Mouse (Mus musculus) intestine, embryonic 14.5 days (tissue): ENCODE results near the gene AI661453. TPM values are rescaled to one million over a fixed set of nuclear protein-coding genes. Genes with fewer than 3 reads are reported as not detected.

ENCODE experiments used
- ATAC-seq: fragments of 200-750 bp; cut with Nextera tagmentation; replicated peaks from 2 replicates; pipeline ENCODE4 v1.8.0; 2017; ENCODE audit warnings: low read depth, moderate number of reproducible peaks, moderate TSS enrichment, moderate library complexity; ENCODE audit not compliant: low FRiP score, low TSS enrichment
- DNase-seq: peaks from one replicate; pipeline ENCODE4 v3.0.0-alpha.2; 2018; ENCODE audit warnings: low spot score
- H3K27ac ChIP-seq: fragments of 300-500 bp; sonication (generic); 2 replicates; pipeline ENCODE4 v1.5.1; 2014; ENCODE audit warnings: low read depth, mild to moderate bottlenecking, control low read depth
- H3K27me3 ChIP-seq: fragments of 300-500 bp; sonication (generic); replicated peaks from 2 replicates; pipeline ENCODE4 v1.6.1; 2014; ENCODE audit warnings: low read length, control low read depth; ENCODE audit not compliant: control insufficient read depth, insufficient read depth
- H3K36me3 ChIP-seq: fragments of 300-500 bp; sonication (generic); 2 replicates; pipeline ENCODE4 v1.6.1; 2014; ENCODE audit warnings: low read length, control low read depth; ENCODE audit not compliant: control insufficient read depth, insufficient read depth
- H3K4me1 ChIP-seq: fragments of 300-500 bp; sonication (generic); replicated peaks from 2 replicates; pipeline ENCODE4 v1.6.1; 2014; ENCODE audit warnings: low read length, control low read depth, mixed read lengths; ENCODE audit not compliant: control insufficient read depth, insufficient read depth
- H3K4me2 ChIP-seq: fragments of 300-500 bp; sonication (generic); 2 replicates; pipeline ENCODE4 v1.6.1; 2014; ENCODE audit warnings: low read length
- H3K4me3 ChIP-seq: fragments of 300-500 bp; sonication (generic); 2 replicates; pipeline ENCODE4 v1.5.1; 2014; ENCODE audit warnings: low read depth, low read length, control low read depth, mixed read lengths
- H3K9ac ChIP-seq: fragments of 300-500 bp; sonication (generic); 2 replicates; pipeline ENCODE4 v1.6.1; 2014; ENCODE audit warnings: mild to moderate bottlenecking, low read length
- H3K9me3 ChIP-seq: fragments of 300-500 bp; sonication (generic); 2 replicates; pipeline ENCODE4 v1.6.1; 2016; ENCODE audit warnings: low read length, control low read depth; ENCODE audit not compliant: control insufficient read depth
- WGBS: fragments of 180-500 bp; shearing (Covaris S2); extraction: QIAGEN DNeasy Blood & Tissue Kit; methylation state at CpG from one replicate; pipeline ENCODE4 v1.1.7; 2014; 5-methylcytosine and 5-hydroxymethylcytosine counted together
- polyA plus RNA-seq: library from polyadenylated mRNA; unstranded; fragments of >200 nt; fragmentation: Nextera tagmentation; extraction: Ambion mirVana; gene quantifications from 2 replicates; pipeline ENCODE4 v1.2.1, GENCODE M21; 2014

The AI661453 gene
- polyA plus RNA-seq, 1 experiment from 2014 or later, result 4.4 TPM

GRCm38 (mm10) chr17:47466284-47466683, 29.9 kb downstream of the AI661453 start:
- WGBS, result 27% methylated on average over 8 of the region's 9 CpGs

GRCm38 (mm10) chr17:47467659-47468058, 31.2 kb downstream of the AI661453 start:
- H3K4me1 ChIP-seq, result peaks cover 32% of the 10 kb centered on the region
- no peak overlapping the region for H3K9ac ChIP-seq
- DNase-seq, result no peak
- H3K27ac ChIP-seq, result no peak overlapping the region
- H3K27me3 ChIP-seq, result peaks cover 17% of the 10 kb centered on the region
- no peak overlapping the region for H3K4me3 ChIP-seq
- H3K9me3 ChIP-seq, result no peaks in the 10 kb centered on the region
- 75% methylated on average over 11 of the region's 11 CpGs for WGBS
- ATAC-seq, result no peak
- peak overlapping the region; percentile 41; the same call in 1 of the 2 replicates for H3K4me2 ChIP-seq
- H3K36me3 ChIP-seq, result no peaks in the 10 kb centered on the region

More at GRCm38 (mm10) chr17:47466284-47466683, 29.9 kb downstream of the AI661453 start:
- Histone ChIP-seq H3K27ac (no peak overlapping the region), H3K4me3 (no peak overlapping the region), H3K36me3 (no peaks in the 10 kb centered on the region), H3K4me2 (no peak overlapping the region), H3K4me1 (peaks cover 30% of the 10 kb centered on the region), H3K9ac (no peak overlapping the region), H3K9me3 (no peaks in the 10 kb centered on the region), H3K27me3 (peaks cover 17% of the 10 kb centered on the region)
- DNase-seq (no peak), ATAC-seq (no peak)

DNA sequence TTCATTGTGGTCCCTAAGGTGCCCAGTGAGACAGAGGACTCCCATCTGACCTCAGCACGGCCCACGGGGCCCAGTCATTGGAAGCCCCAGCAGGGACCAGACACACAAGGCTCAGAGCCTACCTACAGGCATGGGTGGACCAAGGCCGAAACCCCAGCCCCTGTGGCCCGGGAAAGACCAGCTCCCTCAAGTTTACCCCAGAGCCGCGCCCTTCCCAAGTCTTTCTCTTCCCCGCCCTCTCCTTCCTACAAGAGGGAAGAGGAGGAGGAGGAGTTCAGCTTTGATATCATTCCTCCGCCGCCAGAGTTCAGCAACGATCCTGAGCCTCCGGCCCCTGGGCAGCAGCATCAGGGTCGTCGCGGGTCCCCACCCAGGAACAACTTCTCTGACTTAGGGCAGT, 31.6 kb downstream of the AI661453 start:
- H3K4me3 ChIP-seq, result peak overlapping the region; percentile 21
- peaks cover 36% of the 10 kb centered on the region for H3K4me1 ChIP-seq

DNA sequence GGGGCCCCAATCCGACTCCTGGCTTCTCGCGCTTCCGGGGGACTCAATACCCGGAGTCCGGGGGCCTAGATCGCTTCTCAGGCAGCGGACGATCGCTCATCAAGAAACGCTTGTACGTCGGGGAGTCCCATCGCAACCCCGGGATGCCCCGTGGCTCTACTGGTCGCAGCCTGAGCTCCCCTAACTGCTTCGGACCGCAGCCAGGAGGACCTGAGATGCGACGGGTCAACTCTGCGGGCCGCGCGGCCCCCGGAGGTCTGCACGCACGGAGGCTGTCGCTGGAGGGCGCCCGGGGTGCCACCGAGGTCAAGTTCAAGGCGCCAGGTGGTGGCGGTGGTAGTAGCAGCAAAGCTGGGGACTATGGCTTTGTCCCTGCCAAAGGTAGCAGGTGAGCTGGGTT, 32.1 kb downstream of the AI661453 start:
- peak overlapping the region; percentile 41 for H3K4me2 ChIP-seq
- peaks cover 34% of the 10 kb centered on the region for H3K4me1 ChIP-seq
- DNase-seq (no peak), ATAC-seq (no peak)
- H3K27ac ChIP-seq, result no peak overlapping the region
- no peaks in the 10 kb centered on the region for H3K9me3 ChIP-seq
- WGBS, result 18% methylated on average over 34 of the region's 34 CpGs
- H3K27me3 ChIP-seq, result peaks cover 17% of the 10 kb centered on the region
- H3K36me3 ChIP-seq, result no peaks in the 10 kb centered on the region
- H3K4me3 ChIP-seq, result peak overlapping the region; percentile 21
- 0 out of 2 replicates have a peak overlapping the region, but pooled peaks have one; percentile 29 for H3K9ac ChIP-seq

More for the DNA sequence above, 31.6 kb downstream of the AI661453 start:
- WGBS, result 23% methylated on average over 14 of the region's 14 CpGs
- Histone ChIP-seq H3K9ac (0 out of 2 replicates have a peak overlapping the region, but pooled peaks have one; percentile 29), H3K9me3 (no peaks in the 10 kb centered on the region), H3K36me3 (no peaks in the 10 kb centered on the region), H3K4me2 (peak overlapping the region; percentile 41), H3K27ac (no peak overlapping the region), H3K27me3 (peaks cover 17% of the 10 kb centered on the region)
- DNase-seq (no peak), ATAC-seq (no peak)

- 94% methylated on average over 4 of the region's 4 CpGs for WGBS
- Histone ChIP-seq H3K27me3 (peaks cover 17% of the 10 kb centered on the region), H3K27ac (no peak overlapping the region), H3K4me1 (peaks cover 32% of the 10 kb centered on the region), H3K9me3 (no peaks in the 10 kb centered on the region), H3K36me3 (no peaks in the 10 kb centered on the region), H3K4me3 (no peak overlapping the region), H3K4me2 (no peak overlapping the region), H3K9ac (no peak overlapping the region)
- ATAC-seq (no peak), DNase-seq (no peak)
Observed at GRCm38 (mm10) chr17:47469642-47470041, 33.2 kb downstream of the AI661453 start.

- H3K4me2 ChIP-seq, result no peak overlapping the region
- DNase-seq (no peak), ATAC-seq (no peak)
- H3K36me3 ChIP-seq, result no peaks in the 10 kb centered on the region
- H3K27me3 ChIP-seq, result peaks cover 17% of the 10 kb centered on the region
- 79% methylated on average over 4 of the region's 4 CpGs for WGBS
- peaks cover 32% of the 10 kb centered on the region for H3K4me1 ChIP-seq
- peak overlapping the region; percentile 59; the same call in 1 of the 2 replicates for H3K27ac ChIP-seq
- H3K4me3 ChIP-seq, result no peak overlapping the region
- H3K9me3 ChIP-seq, result no peaks in the 10 kb centered on the region
- no peak overlapping the region for H3K9ac ChIP-seq
Observed at GRCm38 (mm10) chr17:47470121-47470520, 33.7 kb downstream of the AI661453 start.

DNA sequence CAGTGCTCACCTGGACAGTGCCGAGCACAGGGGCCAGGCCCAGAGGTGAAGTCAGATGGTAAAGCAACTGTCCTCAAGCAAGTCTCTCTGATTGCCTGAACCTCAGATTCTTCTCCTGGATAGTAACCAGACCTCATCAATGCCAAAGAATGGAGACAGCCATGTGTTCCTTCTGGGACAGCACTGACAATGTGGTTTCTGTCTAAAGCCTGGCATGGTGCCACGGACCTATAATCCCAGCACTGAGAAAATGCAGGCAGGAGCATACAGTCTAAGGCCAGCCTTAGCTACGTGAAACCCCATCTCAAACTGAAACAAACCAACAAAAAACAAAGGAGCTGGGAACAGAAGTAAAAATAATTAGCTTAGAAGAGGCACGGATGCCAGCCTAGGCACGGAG, 34.3 kb downstream of the AI661453 start:
- Histone ChIP-seq H3K9me3 (no peaks in the 10 kb centered on the region), H3K36me3 (no peaks in the 10 kb centered on the region), H3K4me3 (no peak overlapping the region), H3K4me1 (peaks cover 32% of the 10 kb centered on the region), H3K27ac (peak overlapping the region; percentile 59), H3K27me3 (peaks cover 17% of the 10 kb centered on the region), H3K9ac (no peak overlapping the region), H3K4me2 (peak overlapping the region; percentile 20; the same call in 1 of the 2 replicates)
- WGBS, result 60% methylated on average over 5 of the region's 5 CpGs
- DNase-seq (peak; percentile 80), ATAC-seq (0 out of 2 replicates have a peak, but pooled peaks have one; percentile 32)

GRCm38 (mm10) chr17:47472435-47473350, 36.3 kb downstream of the AI661453 start:
- H3K27ac ChIP-seq, result no peak overlapping the region
- DNase-seq (no peak), ATAC-seq (no peak)
- no peak overlapping the region for H3K4me2 ChIP-seq
- WGBS, result 30% methylated on average over 15 of the region's 15 CpGs
- peaks cover 11% of the 10 kb centered on the region for H3K27me3 ChIP-seq
- H3K9me3 ChIP-seq, result no peaks in the 10 kb centered on the region
- H3K36me3 ChIP-seq, result no peaks in the 10 kb centered on the region
- H3K4me1 ChIP-seq, result peaks cover 25% of the 10 kb centered on the region
- H3K4me3 ChIP-seq, result no peak overlapping the region
- no peak overlapping the region for H3K9ac ChIP-seq
